Mouse (Mus musculus) stomach, postnatal 0 days (tissue): ENCODE data around the gene Slc6a5.

Source experiments
- CTCF ChIP-seq: IDR thresholded peaks from 2 replicates; pipeline ENCODE4 v1.5.1; 2016; ENCODE audit warnings: antibody characterized with exemption, low read depth, mild to moderate bottlenecking, moderate library complexity
- EP300 ChIP-seq: optimal IDR thresholded peaks from 2 replicates; pipeline ENCODE3; 2016; ENCODE audit warnings: antibody characterized with exemption

GRCm38 (mm10) chr7:49985947-49986346, 76.0 kb downstream of the Slc6a5 start:
- TF ChIP-seq EP300 (no peak), CTCF (no peak)
